Mouse (Mus musculus) midbrain, embryonic 10.5 days (tissue): Measurements from ENCODE around the gene Galns. TPM values are rescaled to one million over a fixed set of nuclear protein-coding genes. Genes with fewer than 3 reads are reported as not detected.

Experiments
- DNase-seq: peaks from one replicate; pipeline ENCODE4 v3.0.0-alpha.2; 2017; ENCODE audit warnings: low spot score
- H3K27ac ChIP-seq: fragments of 300-500 bp; sonication (generic); replicated peaks from 2 replicates; pipeline ENCODE4 v1.5.1; 2016; ENCODE audit warnings: mild to moderate bottlenecking
- H3K27me3 ChIP-seq: fragments of 300-500 bp; sonication (generic); 2 replicates; pipeline ENCODE4 v1.6.1; 2016; ENCODE audit warnings: low read depth, mild to moderate bottlenecking; ENCODE audit not compliant: poor library complexity, severe bottlenecking
- H3K36me3 ChIP-seq: fragments of 300-500 bp; sonication (generic); 2 replicates; pipeline ENCODE4 v1.6.1; 2016; ENCODE audit warnings: mild to moderate bottlenecking, moderate library complexity
- H3K4me1 ChIP-seq: fragments of 300-500 bp; sonication (generic); 2 replicates; pipeline ENCODE4 v1.6.1; 2016
- H3K4me3 ChIP-seq: fragments of 300-500 bp; sonication (generic); 2 replicates; pipeline ENCODE4 v1.5.1; 2016; ENCODE audit warnings: mild to moderate bottlenecking, moderate library complexity
- H3K9me3 ChIP-seq: fragments of 300-500 bp; sonication (generic); replicated peaks from 2 replicates; pipeline ENCODE4 v1.6.1; 2016; ENCODE audit warnings: mild to moderate bottlenecking
- WGBS: fragments of 180-500 bp; shearing (Covaris S2); methylation state at CpG from one replicate; pipeline ENCODE4 v1.1.7; 2016; 5-methylcytosine and 5-hydroxymethylcytosine counted together
- polyA plus RNA-seq: library from polyadenylated mRNA; unstranded; fragments of >200 nt; fragmentation: Nextera tagmentation; extraction: Ambion mirVana; gene quantifications from 2 replicates; pipeline ENCODE4 v1.2.1, GENCODE M21; 2016

Galns gene
- 6.6 and 7.7 TPM in 2 replicates for polyA plus RNA-seq

- Histone ChIP-seq H3K9me3 (no peaks in the 10 kb centered on the region), H3K27ac (peak within 1 kb of the TSS; percentile 89), H3K4me1 (peaks cover 24% of the 10 kb centered on the region), H3K27me3 (no peaks in the 10 kb centered on the region), H3K36me3 (0 out of 2 replicates have a peak, but pooled peaks cover 14% of the 10 kb centered on the region), H3K4me3 (peak within 1 kb of the TSS; percentile 80)
- under 1% methylated on average over 57 of the region's 57 CpGs for WGBS
- DNase-seq: peak; percentile 98
Measured at GRCm38 (mm10) chr8:122611295-122612133, at the start of gene Galns, which contains the start of gene Trappc2l. Galns (minus strand) TSS chr8:122611463. Trappc2l (plus strand) TSS chr8:122611640.

GRCm38 (mm10) chr8:122660022-122660421 lies 48.8 kb upstream of the Galns start:
- DNase-seq: no peak
- peaks cover 23% of the 10 kb centered on the region for H3K4me1 ChIP-seq
- H3K36me3 ChIP-seq: no peaks in the 10 kb centered on the region
- no peak overlapping the region for H3K4me3 ChIP-seq
- 66% methylated on average over 2 of the region's 2 CpGs for WGBS
- H3K9me3 ChIP-seq: no peaks in the 10 kb centered on the region
- no peak overlapping the region for H3K27ac ChIP-seq
- peaks cover 8% of the 10 kb centered on the region; the same call in 1 of the 2 replicates for H3K27me3 ChIP-seq

DNA sequence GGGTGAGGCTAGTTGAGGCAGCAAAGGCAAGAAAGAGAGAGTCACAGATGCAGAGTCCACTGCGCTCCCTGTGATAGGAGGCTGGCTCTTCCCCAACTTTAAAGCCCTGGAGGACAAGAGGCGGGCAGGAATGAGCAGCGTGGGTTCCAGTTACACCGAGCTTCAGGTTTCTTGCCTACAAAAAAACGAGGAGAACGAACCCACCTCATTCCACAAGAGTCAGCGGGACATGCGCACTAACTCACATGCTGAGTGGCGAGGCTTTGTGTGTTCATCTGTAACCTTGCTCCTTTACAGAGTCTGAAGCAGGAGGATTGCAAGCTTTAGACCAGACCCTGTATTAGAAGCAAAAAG lies 47.5 kb upstream of the Galns start:
- Histone ChIP-seq H3K4me1 (peaks cover 21% of the 10 kb centered on the region), H3K9me3 (no peaks in the 10 kb centered on the region), H3K36me3 (no peaks in the 10 kb centered on the region), H3K4me3 (no peak overlapping the region), H3K27ac (no peak overlapping the region), H3K27me3 (no peaks in the 10 kb centered on the region; the same call in 1 of the 2 replicates)
- WGBS: 73% methylated on average over 9 of the region's 9 CpGs
- DNase-seq: no peak

DNA sequence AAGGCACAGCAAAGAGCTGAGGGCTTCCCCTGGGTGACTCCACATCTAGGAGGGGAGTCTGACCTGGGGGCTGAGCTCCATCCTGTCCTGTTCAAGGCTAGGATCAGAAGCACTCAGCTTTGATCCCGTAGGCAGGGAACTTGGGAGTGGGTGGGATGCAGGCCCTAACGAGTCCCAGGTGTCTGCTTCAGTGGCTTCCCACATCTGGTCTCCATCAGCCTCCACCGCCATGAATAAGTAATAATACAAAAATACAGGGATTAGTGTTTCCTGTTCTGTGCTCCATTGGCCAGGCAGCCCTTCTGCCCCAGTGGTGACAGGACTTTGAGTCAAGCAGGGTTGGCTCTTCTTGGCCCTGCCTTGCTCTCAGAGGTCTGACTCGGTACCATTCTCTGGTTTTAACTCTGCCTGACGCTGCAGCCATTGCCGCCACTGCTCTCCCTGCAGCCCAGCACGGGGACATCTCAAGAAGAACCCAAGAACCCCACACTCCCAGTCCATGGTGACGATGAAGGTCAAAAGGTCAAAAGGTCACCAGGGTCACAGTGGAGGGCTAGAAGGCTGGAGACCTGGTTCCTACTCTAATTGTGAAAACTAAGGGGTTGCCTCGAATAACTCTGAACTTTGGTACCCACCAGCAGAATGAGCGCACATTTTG lies 47.0 kb upstream of the Galns start:
- DNase-seq: peak; percentile 39
- no peaks in the 10 kb centered on the region for H3K9me3 ChIP-seq
- H3K4me3 ChIP-seq: no peak overlapping the region
- H3K36me3 ChIP-seq: no peaks in the 10 kb centered on the region
- 62% methylated on average over 10 of the region's 10 CpGs for WGBS
- H3K27ac ChIP-seq: no peak overlapping the region; the same call in 1 of the 2 replicates
- H3K27me3 ChIP-seq: no peaks in the 10 kb centered on the region
- peaks cover 22% of the 10 kb centered on the region for H3K4me1 ChIP-seq

DNA sequence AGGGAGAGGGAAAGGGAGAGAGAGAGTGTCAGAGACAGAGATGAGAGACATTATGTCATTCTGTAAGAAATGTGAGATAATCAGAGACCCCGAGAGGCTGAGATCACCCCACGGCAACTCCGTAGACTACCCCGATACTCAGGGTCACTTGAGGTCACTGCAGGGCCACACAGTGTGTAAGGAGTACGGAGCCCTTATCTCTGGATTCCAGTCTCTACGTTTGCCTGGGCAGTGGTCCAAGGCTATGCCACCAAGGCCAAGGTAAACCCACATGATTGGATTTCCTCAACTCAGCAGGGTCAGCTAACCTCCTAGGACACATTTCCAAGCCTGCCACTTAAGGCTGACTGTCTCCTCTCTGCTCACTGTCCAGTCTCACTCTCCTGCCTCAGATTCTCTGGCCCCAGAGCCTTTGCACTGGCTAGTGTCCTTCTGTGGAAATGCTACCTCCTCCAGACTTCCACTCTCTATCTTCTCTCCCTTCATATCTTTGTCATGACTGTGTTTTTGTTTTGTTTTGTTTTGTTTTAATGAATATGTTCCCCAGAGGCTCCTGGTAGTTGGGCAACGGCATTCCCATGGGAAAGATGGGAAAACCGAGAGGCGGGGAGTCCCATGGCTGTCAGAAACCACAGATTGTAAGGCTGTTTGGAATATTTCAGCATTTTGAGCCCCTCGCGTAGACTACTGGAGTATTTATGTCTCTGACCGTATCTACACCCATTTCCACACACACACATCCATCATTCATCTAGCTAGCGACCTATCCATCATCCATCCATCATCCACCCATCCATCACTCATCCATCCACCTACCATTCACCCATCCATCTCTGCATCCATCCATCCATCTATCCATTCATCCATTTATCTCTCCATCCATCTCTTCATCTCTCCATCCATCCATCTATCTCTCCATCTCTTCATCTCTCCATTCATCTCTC lies 45.1 kb upstream of the Galns start:
- Histone ChIP-seq H3K4me1 (peaks cover 33% of the 10 kb centered on the region), H3K27me3 (no peaks in the 10 kb centered on the region), H3K9me3 (no peaks in the 10 kb centered on the region), H3K27ac (no peak overlapping the region), H3K4me3 (no peak overlapping the region), H3K36me3 (no peaks in the 10 kb centered on the region)
- no peak for DNase-seq
- 93% methylated on average over 13 of the region's 13 CpGs for WGBS

GRCm38 (mm10) chr8:122654768-122655167 lies 43.5 kb upstream of the Galns start:
- WGBS: 82% methylated on average over 7 of the region's 7 CpGs
- no peaks in the 10 kb centered on the region for H3K36me3 ChIP-seq
- no peak overlapping the region for H3K4me3 ChIP-seq
- no peak for DNase-seq
- peaks cover 36% of the 10 kb centered on the region for H3K4me1 ChIP-seq
- no peaks in the 10 kb centered on the region for H3K9me3 ChIP-seq
- no peaks in the 10 kb centered on the region for H3K27me3 ChIP-seq
- H3K27ac ChIP-seq: no peak overlapping the region

- H3K9me3 ChIP-seq: no peaks in the 10 kb centered on the region
- peaks cover 2% of the 10 kb centered on the region; the same call in 1 of the 2 replicates for H3K36me3 ChIP-seq
- WGBS: 78% methylated on average over 6 of the region's 6 CpGs
- H3K27ac ChIP-seq: no peak overlapping the region
- no peak overlapping the region for H3K4me3 ChIP-seq
- H3K27me3 ChIP-seq: no peaks in the 10 kb centered on the region
- H3K4me1 ChIP-seq: peaks cover 41% of the 10 kb centered on the region
- DNase-seq: no peak
Measured at GRCm38 (mm10) chr8:122652643-122653042, 41.4 kb upstream of the Galns start.

- H3K4me1 ChIP-seq: peaks cover 38% of the 10 kb centered on the region
- no peak for DNase-seq
- H3K4me3 ChIP-seq: no peak overlapping the region
- H3K27ac ChIP-seq: peak overlapping the region; percentile 28; the same call in 1 of the 2 replicates
- peaks cover 3% of the 10 kb centered on the region; the same call in 1 of the 2 replicates for H3K36me3 ChIP-seq
- WGBS: 87% methylated on average over 16 of the region's 16 CpGs
- no peaks in the 10 kb centered on the region for H3K9me3 ChIP-seq
- no peaks in the 10 kb centered on the region for H3K27me3 ChIP-seq
Measured at GRCm38 (mm10) chr8:122651326-122651921, 40.2 kb upstream of the Galns start.

DNA sequence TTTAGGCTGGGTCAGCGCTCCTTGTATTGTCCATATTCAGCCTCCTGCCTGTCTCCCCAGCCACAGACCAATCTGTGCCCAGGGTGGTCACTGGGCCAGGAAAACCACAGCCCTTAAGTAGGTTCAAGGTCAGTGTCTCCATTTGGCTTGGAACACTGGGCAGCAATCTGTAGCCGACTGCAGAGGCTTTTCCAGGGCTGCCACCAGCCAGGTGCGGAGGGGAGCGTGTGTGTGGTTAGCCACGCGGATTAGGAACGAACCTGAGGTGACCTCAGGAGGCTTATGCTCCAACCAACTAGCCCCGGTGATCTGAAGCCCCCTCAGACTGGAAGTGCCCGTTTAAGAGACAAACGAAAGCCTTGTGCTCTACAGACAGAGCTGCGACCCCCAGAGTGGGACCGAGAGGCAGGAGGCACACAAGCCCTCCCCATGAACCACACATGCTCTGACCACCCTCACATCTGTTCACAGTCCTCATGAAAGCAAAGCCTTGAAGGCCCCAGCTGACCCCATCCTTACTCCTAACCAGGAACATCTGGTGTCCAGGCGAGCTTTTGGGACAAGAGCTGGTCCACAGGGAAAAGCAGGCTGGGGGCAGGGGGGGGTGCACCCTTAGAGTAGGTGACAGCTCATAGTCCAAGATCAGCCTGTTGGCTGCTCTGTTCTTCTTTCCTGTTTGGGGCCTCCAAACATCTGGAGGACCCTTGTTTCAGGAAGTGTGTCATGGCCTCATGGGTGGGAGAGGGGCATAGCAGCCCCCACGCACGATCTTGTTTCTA lies 37.1 kb upstream of the Galns start:
- Histone ChIP-seq H3K4me3 (no peak overlapping the region), H3K27me3 (no peaks in the 10 kb centered on the region), H3K36me3 (peaks cover 3% of the 10 kb centered on the region; the same call in 1 of the 2 replicates), H3K4me1 (peaks cover 49% of the 10 kb centered on the region), H3K9me3 (no peaks in the 10 kb centered on the region), H3K27ac (no peak overlapping the region)
- 71% methylated on average over 15 of the region's 15 CpGs for WGBS
- DNase-seq: no peak

DNA sequence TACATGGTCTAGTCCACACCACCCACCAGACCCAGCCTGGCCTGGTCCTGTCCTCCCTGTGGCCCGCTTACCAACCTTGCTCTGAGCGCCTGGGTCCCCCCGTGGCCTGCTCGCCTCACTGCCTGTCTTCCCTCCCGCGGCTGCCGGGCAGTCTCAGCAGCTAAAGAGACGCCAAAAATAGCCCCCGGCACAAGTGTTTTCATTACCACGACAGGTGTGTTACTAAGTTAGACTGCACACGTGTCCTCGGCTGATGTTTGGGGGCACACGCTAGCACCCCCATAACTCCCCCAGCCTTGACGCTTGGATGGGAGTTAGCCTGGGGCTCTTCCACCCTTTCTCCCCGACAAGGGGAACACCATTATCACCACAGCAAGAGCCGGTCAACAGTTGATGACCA lies 35.1 kb upstream of the Galns start:
- H3K4me1 ChIP-seq: peaks cover 36% of the 10 kb centered on the region
- WGBS: 90% methylated on average over 16 of the region's 16 CpGs

DNA sequence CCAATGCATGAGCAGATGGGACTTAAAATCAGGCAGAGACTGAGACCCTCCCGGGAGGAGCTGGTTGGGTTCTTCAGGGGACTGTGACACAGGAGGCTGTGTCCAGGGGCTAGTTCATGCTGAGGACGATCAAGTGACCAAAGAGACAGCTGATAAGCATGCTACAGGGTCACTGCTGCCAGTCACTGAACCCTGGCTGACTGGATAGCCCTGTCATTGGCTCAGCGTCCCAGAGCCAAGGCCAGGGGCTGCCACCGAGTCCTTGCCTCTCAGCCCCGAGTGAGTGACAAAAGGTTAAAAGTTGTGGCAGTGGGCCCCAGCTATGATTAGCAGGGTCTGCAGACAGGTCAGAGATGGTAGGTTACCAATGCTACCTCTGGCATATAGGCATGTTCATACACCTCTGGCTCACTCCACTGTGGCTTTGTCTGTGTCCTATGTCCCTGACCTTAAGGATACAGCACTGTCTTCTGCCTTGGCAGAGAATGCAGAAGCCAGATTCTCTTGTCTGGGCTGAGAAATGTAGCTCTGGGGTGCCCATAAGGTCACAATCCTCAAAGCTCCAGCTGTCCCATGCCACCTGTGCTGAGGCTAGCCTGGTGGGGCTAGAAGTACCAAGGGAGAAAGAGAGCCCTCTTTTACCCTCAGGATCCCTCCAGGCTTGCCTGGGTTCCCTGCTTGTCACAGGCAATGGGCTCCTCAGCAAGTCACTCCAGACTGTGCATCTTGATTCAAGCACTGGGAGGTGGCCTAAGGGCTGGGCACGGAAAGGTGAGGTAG lies 33.1 kb upstream of the Galns start:
- Histone ChIP-seq H3K36me3 (peaks cover 3% of the 10 kb centered on the region; the same call in 1 of the 2 replicates), H3K9me3 (no peaks in the 10 kb centered on the region), H3K27me3 (0 out of 2 replicates have a peak, but pooled peaks cover 3% of the 10 kb centered on the region), H3K27ac (no peak overlapping the region), H3K4me3 (no peak overlapping the region), H3K4me1 (peaks cover 46% of the 10 kb centered on the region)
- DNase-seq: no peak
- WGBS: 79% methylated on average over 6 of the region's 6 CpGs

More for the DNA sequence above, 35.1 kb upstream of the Galns start:
- Histone ChIP-seq H3K36me3 (peaks cover 3% of the 10 kb centered on the region; the same call in 1 of the 2 replicates), H3K4me3 (no peak overlapping the region), H3K27ac (no peak overlapping the region), H3K27me3 (0 out of 2 replicates have a peak, but pooled peaks cover 3% of the 10 kb centered on the region), H3K9me3 (no peaks in the 10 kb centered on the region)
- DNase-seq: no peak
